Mouse (Mus musculus) olfactory bulb, adult 2 months (tissue): ENCODE results near the gene Zfp865. TPM values are rescaled to one million over a fixed set of nuclear protein-coding genes. Genes with fewer than 3 reads are reported as not detected.
A peak's percentile ranks its signal among the peaks of the same experiment; 100 is the strongest.
"Not testable (repeated sequence)": the region's sequence is repeated elsewhere in the genome, so short reads cannot be mapped to it uniquely, and the experiment has no call there.

Source experiments
- H3K27ac ChIP-seq: fragments of 200-500 bp; 2 replicates; pipeline ENCODE4 v1.5.1; 2012; ENCODE audit warnings: low read depth, low read length; ENCODE audit not compliant: insufficient read depth
- H3K4me1 ChIP-seq: fragments of 200-500 bp; 2 replicates; pipeline ENCODE4 v1.6.1; 2012; ENCODE audit warnings: low read length; ENCODE audit not compliant: control insufficient read depth, insufficient read depth
- H3K4me3 ChIP-seq: fragments of 200-500 bp; 2 replicates; pipeline ENCODE4 v1.5.1; 2012; ENCODE audit warnings: mild to moderate bottlenecking, low read depth, low read length, moderate library complexity; ENCODE audit not compliant: insufficient read depth
- CTCF ChIP-seq: fragments of 200-500 bp; IDR thresholded peaks from 2 replicates; pipeline ENCODE4 v1.5.1; 2012; ENCODE audit warnings: low read depth, mild to moderate bottlenecking, low read length, moderate library complexity; ENCODE audit not compliant: insufficient read depth
- POLR2A ChIP-seq: fragments of 200-500 bp; IDR thresholded peaks from 2 replicates; pipeline ENCODE4 v1.6.1; 2012; ENCODE audit warnings: mild to moderate bottlenecking, low read depth, low read length, moderate library complexity; ENCODE audit not compliant: insufficient read depth
- WGBS: fragments of 180-500 bp; shearing (Covaris S2); methylation state at CpG from one replicate; pipeline ENCODE4 v1.1.7; 2018; 5-methylcytosine and 5-hydroxymethylcytosine counted together
- polyA plus RNA-seq: library from polyadenylated mRNA; stranded (reverse); fragments of >200 nt; gene quantifications from 2 replicates; pipeline ENCODE4 v1.2.4, GENCODE M21; 2012; ENCODE audit warnings: low replicate concordance; ENCODE audit not compliant: missing spikeins, insufficient read depth, insufficient read length

The Zfp865 gene
- polyA plus RNA-seq, 1 experiment, result not detected

GRCm38 (mm10) chr7:5014251-5015117, 5.7 kb upstream of the Zfp865 start, which contains the start of the genes Zfp524 and Fiz1:
Zfp524 (plus strand) TSS chr7:5014415.
Fiz1 (minus strand) TSS chr7:5014697.
- no peak for TF ChIP-seq CTCF
- peak; percentile 67 for TF ChIP-seq POLR2A
- 0 out of 2 replicates have a peak, but pooled peaks cover 4% of the 10 kb centered on the region for H3K4me1 ChIP-seq
- H3K27ac ChIP-seq, result peak within 1 kb of the TSS; percentile 99
- WGBS, result under 1% methylated on average over 42 of the region's 42 CpGs
- peak within 1 kb of the TSS; percentile 99 for H3K4me3 ChIP-seq

DNA sequence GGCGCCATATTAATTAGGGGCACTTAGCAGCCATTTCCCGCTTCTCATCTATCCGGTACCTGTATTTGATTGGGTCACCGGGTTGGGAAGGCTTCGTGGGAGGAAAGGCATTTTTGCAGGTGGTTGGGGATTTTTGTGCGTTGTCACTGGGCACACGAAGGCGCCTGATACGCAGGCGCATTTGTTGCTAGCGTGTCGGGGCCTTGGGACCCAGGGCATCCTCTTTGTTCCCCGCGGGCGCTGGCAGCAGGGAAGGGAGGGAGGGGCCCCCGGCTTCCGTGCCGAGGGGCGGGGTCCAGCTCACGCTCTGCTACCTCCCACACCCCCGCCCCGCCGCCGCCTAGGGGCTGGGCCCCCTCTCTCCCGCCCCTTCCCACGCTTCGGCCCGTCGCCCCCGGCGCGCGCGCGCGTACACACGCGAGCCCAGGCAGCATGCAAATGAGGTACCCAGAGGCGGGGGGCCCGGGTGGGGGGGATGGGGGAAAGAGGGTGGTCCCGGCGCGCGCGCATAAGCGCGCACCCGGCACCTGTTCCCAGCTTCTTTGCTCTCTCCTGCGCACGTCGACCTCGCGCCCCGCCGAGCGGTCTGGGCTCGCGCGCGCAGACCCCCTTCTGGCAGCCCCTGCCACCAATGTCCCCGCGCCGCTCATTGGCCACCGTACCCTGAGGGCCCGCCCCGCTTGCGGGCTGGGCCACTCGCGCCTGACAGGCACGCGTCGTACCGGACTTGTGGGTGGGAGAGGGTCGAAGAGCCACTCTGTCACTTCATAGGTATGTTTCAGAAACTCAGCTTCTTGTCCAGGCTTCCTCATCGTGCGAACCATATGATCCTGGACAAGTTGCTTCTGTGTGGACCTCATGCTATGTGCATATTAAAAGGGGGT, 4.8 kb upstream of the Zfp865 start, which contains the start of gene Gm44973:
Gene Gm44973, plus strand, starts transcription at position 379 of the 884 bp plus-strand sequence.
- Histone ChIP-seq H3K4me3 (peak within 1 kb of the TSS; percentile 99), H3K27ac (peak within 1 kb of the TSS; percentile 99), H3K4me1 (0 out of 2 replicates have a peak, but pooled peaks cover 4% of the 10 kb centered on the region)
- under 1% methylated on average over 70 of the region's 76 CpGs for WGBS
- no peak for TF ChIP-seq CTCF
- TF ChIP-seq POLR2A, result peak; percentile 41

- Histone ChIP-seq H3K4me1 (peaks cover 4% of the 10 kb centered on the region; the same call in 1 of the 2 replicates), H3K27ac (peak overlapping the region; percentile 92; the same call in 1 of the 2 replicates), H3K4me3 (peak overlapping the region; percentile 79)
- WGBS, result 61% methylated on average over 3 of the region's 3 CpGs
- no peak for TF ChIP-seq POLR2A
- no peak for TF ChIP-seq CTCF
These were observed 4.1 kb upstream of the Zfp865 start for GRCm38 (mm10) chr7:5016057-5016456.

DNA sequence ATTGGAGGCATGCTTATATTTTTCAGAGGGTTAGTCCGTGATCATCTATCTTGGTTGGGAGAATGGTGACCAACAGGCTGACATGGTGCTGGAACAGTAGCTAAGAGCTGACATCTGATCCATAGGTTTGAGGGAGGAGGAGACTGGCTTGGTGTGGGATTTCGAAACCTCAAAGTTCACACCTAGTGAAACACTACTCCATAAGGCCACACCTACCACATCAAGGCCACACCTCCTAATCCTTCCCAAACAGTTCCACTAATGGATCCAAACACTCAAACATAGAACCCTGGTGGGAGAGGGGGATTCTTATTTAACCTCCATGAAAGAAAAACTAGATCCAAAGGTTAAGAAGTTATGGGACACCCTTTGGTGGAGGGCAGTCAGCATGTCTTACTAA, 3.3 kb upstream of the Zfp865 start:
- Histone ChIP-seq H3K27ac (no peak overlapping the region), H3K4me3 (no peak overlapping the region), H3K4me1 (peaks cover 4% of the 10 kb centered on the region; the same call in 1 of the 2 replicates)
- TF ChIP-seq CTCF (no peak), POLR2A (no peak)
- WGBS, result 99% methylated on average over 2 of the region's 2 CpGs

DNA sequence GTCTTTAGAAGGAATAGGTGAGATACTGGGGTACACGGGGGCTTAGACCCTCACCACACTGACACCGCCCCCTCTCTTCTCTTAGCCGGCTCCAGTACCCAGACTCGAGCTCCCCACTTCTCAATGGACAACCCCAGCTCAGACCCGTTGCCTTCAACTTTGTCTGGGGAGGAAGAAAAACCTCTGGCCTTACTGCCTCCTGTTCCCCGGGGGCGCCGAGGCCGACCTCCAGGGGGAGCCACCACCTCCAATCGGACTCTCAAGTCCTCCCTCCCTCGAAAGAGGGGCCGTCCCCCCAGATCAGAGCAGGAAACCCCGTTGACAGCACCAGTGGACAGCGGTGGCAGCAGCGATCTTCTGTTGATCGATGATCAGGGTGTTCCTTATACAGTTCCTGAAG, 2.8 kb upstream of the Zfp865 start:
- Histone ChIP-seq H3K4me1 (peaks cover 4% of the 10 kb centered on the region; the same call in 1 of the 2 replicates), H3K27ac (no peak overlapping the region), H3K4me3 (no peak overlapping the region)
- TF ChIP-seq POLR2A (no peak), CTCF (no peak)
- WGBS, result 86% methylated on average over 16 of the region's 16 CpGs

GRCm38 (mm10) chr7:5017931-5018330, 2.2 kb upstream of the Zfp865 start:
- WGBS, result 98% methylated on average over 21 of the region's 21 CpGs
- TF ChIP-seq CTCF (no peak), POLR2A (no peak)
- H3K27ac ChIP-seq, result no peak overlapping the region
- no peak overlapping the region for H3K4me3 ChIP-seq
- peaks cover 2% of the 10 kb centered on the region; the same call in 1 of the 2 replicates for H3K4me1 ChIP-seq

DNA sequence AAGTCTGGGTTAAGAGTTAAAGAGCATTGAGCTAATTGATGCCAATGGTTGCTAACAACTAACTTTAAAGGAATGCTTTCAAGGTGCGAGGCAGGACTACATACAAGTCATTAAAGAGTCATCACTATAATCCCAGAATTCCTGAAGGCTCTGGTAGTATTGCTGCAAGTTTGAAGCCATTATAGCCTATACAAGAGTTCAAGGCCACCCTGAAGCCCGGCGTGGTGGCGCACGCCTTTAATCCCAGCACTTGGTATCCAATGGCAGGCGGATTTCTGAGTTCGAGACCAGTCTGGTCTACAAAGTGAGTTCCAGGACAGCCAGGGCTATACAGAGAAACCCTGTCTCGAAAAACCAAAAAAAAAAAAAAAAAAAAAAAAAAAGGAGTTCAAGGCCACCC, 600 bp upstream of the Zfp865 start:
- H3K4me1 ChIP-seq, H3K27ac ChIP-seq, H3K4me3 ChIP-seq: not testable (repeated sequence)
- WGBS, result 22% methylated on average over 8 of the region's 8 CpGs

GRCm38 (mm10) chr7:5020685-5021084, 509 bp downstream of the Zfp865 start:
- Histone ChIP-seq H3K4me1 (no peaks in the 10 kb centered on the region; the same call in 1 of the 2 replicates), H3K4me3 (peak overlapping the region; percentile 82), H3K27ac (peak overlapping the region; percentile 48; the same call in 1 of the 2 replicates)
- TF ChIP-seq POLR2A, result no peak
- no peak for TF ChIP-seq CTCF
- under 1% methylated on average over 15 of the region's 15 CpGs for WGBS
